Mouse (Mus musculus) forebrain, embryonic 11.5 days (tissue): ENCODE data around the gene Il17c. TPM values are rescaled to one million over a fixed set of nuclear protein-coding genes. Genes with fewer than 3 reads are reported as not detected.

ENCODE experiments used
- ATAC-seq: fragments of 200-750 bp; cut with Nextera tagmentation; replicated peaks from 2 replicates; pipeline ENCODE4 v1.8.0; 2017; ENCODE audit warnings: moderate TSS enrichment; ENCODE audit not compliant: low FRiP score
- DNase-seq: peaks from one replicate; pipeline ENCODE4 v3.0.0-alpha.2; 2017; ENCODE audit warnings: low spot score
- H3K27ac ChIP-seq: fragments of 300-500 bp; sonication (generic); 2 replicates; pipeline ENCODE4 v1.5.1; 2014; ENCODE audit warnings: low read depth, low read length
- H3K27me3 ChIP-seq: fragments of 300-500 bp; sonication (generic); 2 replicates; pipeline ENCODE4 v1.6.1; 2014; ENCODE audit warnings: mild to moderate bottlenecking, low read length, mixed read lengths; ENCODE audit not compliant: control insufficient read depth, insufficient read depth
- H3K36me3 ChIP-seq: fragments of 300-500 bp; sonication (generic); 2 replicates; pipeline ENCODE4 v1.6.1; 2014; ENCODE audit warnings: mild to moderate bottlenecking, low read length, moderate library complexity, mixed read lengths; ENCODE audit not compliant: control insufficient read depth, insufficient read depth
- H3K4me1 ChIP-seq: fragments of 300-500 bp; sonication (generic); replicated peaks from 2 replicates; pipeline ENCODE4 v1.6.1; 2014; ENCODE audit warnings: low read length, mixed read lengths; ENCODE audit not compliant: control insufficient read depth, insufficient read depth
- H3K4me2 ChIP-seq: fragments of 300-500 bp; sonication (generic); 2 replicates; pipeline ENCODE4 v1.6.1; 2014; ENCODE audit warnings: low read depth, mild to moderate bottlenecking, low read length, moderate library complexity, mixed read lengths; ENCODE audit not compliant: severe bottlenecking
- H3K4me3 ChIP-seq: fragments of 300-500 bp; sonication (generic); 2 replicates; pipeline ENCODE4 v1.5.1; 2014; ENCODE audit warnings: low read depth, low read length
- H3K9ac ChIP-seq: fragments of 300-500 bp; sonication (generic); 2 replicates; pipeline ENCODE4 v1.6.1; 2014; ENCODE audit warnings: low read length
- H3K9me3 ChIP-seq: fragments of 300-500 bp; sonication (generic); 2 replicates; pipeline ENCODE4 v1.6.1; 2016; ENCODE audit warnings: low read length, mixed read lengths; ENCODE audit not compliant: control insufficient read depth
- WGBS: fragments of 180-500 bp; shearing (Covaris S2); extraction: QIAGEN DNeasy Blood & Tissue Kit; methylation state at CpG from one replicate; pipeline ENCODE4 v1.1.7; 2014; 5-methylcytosine and 5-hydroxymethylcytosine counted together
- polyA plus RNA-seq: library from polyadenylated mRNA; unstranded; fragments of >200 nt; fragmentation: Nextera tagmentation; extraction: Ambion mirVana; gene quantifications from 2 replicates; pipeline ENCODE4 v1.2.1, GENCODE M21; 2014

Gene Il17c
- polyA plus RNA-seq, 1 experiment from 2014 or later, result not detected

DNA sequence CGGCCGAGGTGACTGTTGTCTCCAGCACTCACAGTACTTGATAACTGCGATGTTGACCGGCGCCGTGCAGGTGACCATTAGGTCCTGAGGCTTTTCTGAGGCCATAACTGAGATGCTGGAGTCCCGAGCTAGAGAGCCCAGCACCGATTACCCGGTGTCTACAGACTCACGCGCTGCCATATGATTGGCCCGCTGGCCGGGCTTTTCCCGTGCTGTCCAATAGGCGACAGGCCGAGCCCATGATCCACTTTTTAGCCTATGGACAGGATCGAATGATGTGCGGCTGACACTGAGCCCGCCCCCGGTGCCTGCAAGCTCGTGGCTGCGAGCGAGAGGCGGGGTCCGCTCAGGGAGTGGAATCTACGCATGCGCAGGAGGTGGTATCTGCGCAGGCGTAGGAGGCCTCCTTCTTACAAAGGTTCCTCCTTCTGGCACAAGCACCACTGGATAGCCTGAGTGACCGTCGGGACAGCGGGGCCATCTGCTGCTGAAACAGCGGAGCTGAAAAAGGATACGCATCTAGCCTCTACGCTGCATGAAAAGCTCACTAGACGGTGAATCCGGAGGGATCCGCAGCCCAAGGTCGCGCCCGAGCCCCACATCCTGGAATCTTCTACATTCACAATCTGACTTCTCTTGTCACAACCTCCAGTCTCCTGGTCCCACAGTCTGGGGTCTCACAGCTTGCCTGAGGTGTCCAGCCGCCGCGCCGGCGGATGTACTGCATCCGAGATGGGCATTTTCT, 21.6 kb downstream of the Il17c start, which contains the start of gene Mvd:
Gene Mvd (minus strand): TSS at position 161 of the 745 bp plus-strand sequence.
- Histone ChIP-seq H3K4me2 (peak within 1 kb of the TSS; percentile 91), H3K36me3 (no peaks in the 10 kb centered on the region; the same call in 1 of the 2 replicates), H3K4me1 (peaks cover 3% of the 10 kb centered on the region; the same call in 1 of the 2 replicates), H3K9ac (peak within 1 kb of the TSS; percentile 75), H3K27ac (peak within 1 kb of the TSS; percentile 95), H3K4me3 (peak within 1 kb of the TSS; percentile 60), H3K27me3 (no peaks in the 10 kb centered on the region), H3K9me3 (no peaks in the 10 kb centered on the region)
- DNase-seq (peak; percentile 99), ATAC-seq (peak; percentile 99)
- under 1% methylated on average over 47 of the region's 47 CpGs for WGBS

DNA sequence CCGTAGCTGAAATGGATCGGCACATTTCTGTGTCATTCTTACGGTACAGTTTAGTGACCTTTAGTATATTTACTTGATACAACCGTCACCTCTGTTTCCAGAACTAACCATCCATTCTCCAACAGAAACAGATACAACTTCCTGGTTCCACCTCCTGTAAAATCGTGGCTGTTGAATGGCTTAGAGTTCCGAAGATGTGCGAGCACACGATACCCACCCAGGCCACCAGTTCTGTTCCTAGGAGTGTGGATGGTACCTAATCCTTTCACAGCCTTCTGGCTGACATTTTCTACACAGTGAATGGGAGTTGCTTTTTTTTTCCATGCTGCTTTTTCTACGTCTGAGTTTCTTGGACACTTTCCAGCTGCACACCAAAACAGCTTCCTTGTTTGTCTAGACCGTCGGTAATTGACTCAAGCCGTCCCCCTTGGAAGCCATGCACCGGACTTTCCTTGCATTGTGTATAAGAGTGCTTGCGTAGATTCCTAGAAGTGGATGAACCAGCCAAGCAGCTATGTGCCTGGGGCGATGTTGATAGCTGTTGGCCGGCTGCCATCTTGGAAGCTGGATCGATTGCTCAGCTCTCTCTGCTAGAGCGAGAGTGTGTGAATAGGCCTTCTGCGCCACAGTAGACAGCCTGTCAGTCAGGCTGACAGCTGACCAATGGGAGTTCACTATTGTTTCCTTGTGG, 22.4 kb downstream of the Il17c start:
- H3K36me3 ChIP-seq, result no peaks in the 10 kb centered on the region; the same call in 1 of the 2 replicates
- peak overlapping the region; percentile 60 for H3K4me3 ChIP-seq
- H3K27ac ChIP-seq, result peak overlapping the region; percentile 95
- WGBS, result 35% methylated on average over 19 of the region's 19 CpGs
- peak overlapping the region; percentile 80 for H3K4me2 ChIP-seq
- peaks cover 3% of the 10 kb centered on the region; the same call in 1 of the 2 replicates for H3K4me1 ChIP-seq
- H3K27me3 ChIP-seq, result no peaks in the 10 kb centered on the region
- DNase-seq (peak; percentile 79), ATAC-seq (peak; percentile 28)
- peak overlapping the region; percentile 75 for H3K9ac ChIP-seq
- H3K9me3 ChIP-seq, result no peaks in the 10 kb centered on the region

DNA sequence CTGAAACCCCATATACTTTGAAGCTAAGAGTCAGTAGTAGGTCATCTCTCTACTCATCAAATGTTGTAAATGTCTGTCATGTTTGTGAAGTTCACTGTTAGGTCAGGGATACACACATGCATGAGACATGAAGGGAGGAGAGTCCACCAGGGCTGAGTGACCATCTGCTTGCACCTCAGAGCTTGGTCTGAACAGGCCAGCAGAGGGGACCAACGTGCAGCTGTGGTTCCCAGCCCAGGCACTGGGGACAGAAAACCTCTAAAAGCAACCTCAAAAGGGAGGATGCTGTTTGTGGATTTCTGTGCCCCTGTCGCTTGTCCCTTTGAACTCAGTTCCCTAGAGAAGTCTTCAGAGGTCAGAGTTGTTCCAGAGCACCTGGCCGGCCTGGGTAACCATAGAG, 23.4 kb downstream of the Il17c start:
- no peak overlapping the region for H3K4me2 ChIP-seq
- 76% methylated on average over 3 of the region's 3 CpGs for WGBS
- no peaks in the 10 kb centered on the region for H3K9me3 ChIP-seq

DNA sequence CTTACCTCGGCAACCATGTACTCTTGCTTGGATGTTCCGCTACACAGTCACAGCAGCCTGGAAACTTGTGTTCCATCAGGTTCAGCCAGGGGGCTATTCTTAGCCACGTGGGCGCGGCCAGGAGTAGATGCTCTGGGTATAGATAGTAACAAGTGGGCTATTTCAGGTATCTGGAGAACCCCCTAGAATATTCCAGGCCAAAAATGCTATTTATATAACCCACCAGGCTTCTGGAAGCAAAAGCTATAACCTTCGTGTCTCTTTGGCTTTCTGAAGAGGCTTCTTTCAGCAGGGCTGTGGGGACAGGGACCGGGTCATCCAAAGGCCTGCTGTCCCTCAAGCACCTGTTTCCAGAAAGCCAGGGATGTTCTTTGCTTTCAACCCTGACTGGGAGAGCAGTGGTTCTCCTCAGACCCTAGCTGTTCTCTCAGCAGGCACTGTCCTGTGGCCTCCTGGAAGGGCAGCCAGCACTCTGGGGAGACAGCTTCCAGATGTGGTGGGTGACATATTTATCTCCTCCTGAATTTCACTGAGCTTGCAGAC, 29.4 kb downstream of the Il17c start:
- WGBS, result 81% methylated on average over 7 of the region's 7 CpGs
- Histone ChIP-seq H3K27ac (no peak overlapping the region), H3K27me3 (no peaks in the 10 kb centered on the region), H3K4me3 (no peak overlapping the region), H3K36me3 (no peaks in the 10 kb centered on the region), H3K9ac (no peak overlapping the region), H3K4me1 (no peaks in the 10 kb centered on the region), H3K9me3 (no peaks in the 10 kb centered on the region), H3K4me2 (no peak overlapping the region)
- ATAC-seq (no peak), DNase-seq (no peak)

More for the DNA sequence above, 23.4 kb downstream of the Il17c start:
- Histone ChIP-seq H3K27me3 (no peaks in the 10 kb centered on the region), H3K27ac (no peak overlapping the region), H3K4me3 (no peak overlapping the region), H3K4me1 (peaks cover 3% of the 10 kb centered on the region; the same call in 1 of the 2 replicates), H3K9ac (no peak overlapping the region), H3K36me3 (no peaks in the 10 kb centered on the region)
- ATAC-seq, result no peak
- DNase-seq, result no peak

- no peak overlapping the region for H3K4me3 ChIP-seq
- ATAC-seq (no peak), DNase-seq (no peak)
- no peak overlapping the region for H3K9ac ChIP-seq
- no peaks in the 10 kb centered on the region for H3K27me3 ChIP-seq
- H3K4me1 ChIP-seq, result no peaks in the 10 kb centered on the region
- H3K36me3 ChIP-seq, result no peaks in the 10 kb centered on the region
- H3K27ac ChIP-seq, result no peak overlapping the region
- no peak overlapping the region for H3K4me2 ChIP-seq
- whole genome bisulfite sequencing, result 86% methylated on average over 10 of the region's 10 CpGs
- no peaks in the 10 kb centered on the region for H3K9me3 ChIP-seq
Measured at GRCm38 (mm10) chr8:122452154-122452553, 30.3 kb downstream of the Il17c start.

DNA sequence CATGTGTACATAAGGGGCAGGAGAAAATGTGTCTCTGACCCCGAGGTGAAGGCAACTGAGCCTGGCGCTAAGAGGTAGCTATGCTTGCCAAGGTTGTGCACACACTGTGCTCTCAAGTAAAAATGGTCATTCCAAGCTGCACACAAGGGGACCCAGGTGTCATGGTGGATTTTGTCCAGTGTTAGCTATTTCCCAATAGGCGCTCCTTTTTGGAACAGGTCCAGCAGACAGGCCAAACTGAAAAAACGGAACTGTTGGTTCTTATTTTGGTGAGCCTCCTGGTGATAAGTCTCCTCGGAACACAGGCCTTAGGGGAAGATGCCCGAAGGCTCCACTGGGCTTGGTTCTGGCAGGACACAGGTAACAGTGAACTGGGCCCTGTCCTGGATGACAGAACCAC, 32.6 kb downstream of the Il17c start:
- Histone ChIP-seq H3K27me3 (peaks cover 3% of the 10 kb centered on the region), H3K4me2 (no peak overlapping the region), H3K4me3 (no peak overlapping the region), H3K4me1 (no peaks in the 10 kb centered on the region), H3K27ac (no peak overlapping the region), H3K9ac (no peak overlapping the region), H3K36me3 (no peaks in the 10 kb centered on the region), H3K9me3 (no peaks in the 10 kb centered on the region)
- DNase-seq (no peak), ATAC-seq (no peak)
- 92% methylated on average over 6 of the region's 6 CpGs for WGBS

DNA sequence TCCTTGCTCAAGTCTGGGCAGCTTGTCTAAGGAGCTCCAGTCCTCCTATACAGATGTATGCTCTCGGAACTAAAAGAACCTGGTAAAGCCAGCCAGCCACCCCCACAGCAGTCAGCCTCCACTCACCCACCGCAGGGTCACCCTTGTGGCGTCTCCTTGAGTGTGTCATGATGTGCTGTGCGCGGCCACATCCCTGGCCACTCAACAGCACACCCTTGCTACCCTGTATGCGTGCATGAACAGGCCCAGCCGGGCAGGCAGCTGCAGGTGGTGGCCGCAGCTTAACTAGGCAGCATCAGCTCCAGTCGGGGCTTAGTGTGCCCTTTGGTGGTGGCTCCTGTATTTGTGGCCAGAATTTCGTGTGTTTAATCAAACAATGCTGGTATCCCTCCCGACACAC, 35.4 kb downstream of the Il17c start:
- Histone ChIP-seq H3K27ac (no peak overlapping the region), H3K4me1 (peaks cover 7% of the 10 kb centered on the region), H3K9ac (no peak overlapping the region), H3K4me3 (no peak overlapping the region), H3K4me2 (no peak overlapping the region), H3K36me3 (no peaks in the 10 kb centered on the region), H3K9me3 (no peaks in the 10 kb centered on the region), H3K27me3 (peaks cover 27% of the 10 kb centered on the region)
- 74% methylated on average over 11 of the region's 11 CpGs for WGBS
- no peak for DNase-seq
- ATAC-seq, result no peak

GRCm38 (mm10) chr8:122459218-122459900, 37.5 kb downstream of the Il17c start:
- Histone ChIP-seq H3K36me3 (no peaks in the 10 kb centered on the region), H3K27ac (no peak overlapping the region), H3K9ac (no peak overlapping the region), H3K4me1 (peaks cover 7% of the 10 kb centered on the region), H3K4me3 (no peak overlapping the region), H3K9me3 (no peaks in the 10 kb centered on the region), H3K4me2 (no peak overlapping the region), H3K27me3 (peaks cover 29% of the 10 kb centered on the region)
- WGBS, result 57% methylated on average over 6 of the region's 6 CpGs
- no peak for ATAC-seq
- DNase-seq, result no peak
